Mouse (Mus musculus) kidney, postnatal 0 days (tissue): ENCODE measurements at regions not wholly inside any gene's neighbourhood (a gene's known extent, or its start where the extent isn't known, plus 50 kb on each side); places are given as distances from the start of the nearest gene placed in this dataset.
A peak's percentile ranks its signal among the peaks of the same experiment; 100 is the strongest.

Source experiments
- ATAC-seq: fragments of 200-750 bp; cut with Nextera tagmentation; replicated peaks from 2 replicates; pipeline ENCODE4 v1.8.0; 2017; ENCODE audit warnings: low read depth, moderate number of reproducible peaks, moderate TSS enrichment, moderate library complexity; ENCODE audit not compliant: low FRiP score
- DNase-seq: peaks from one replicate; pipeline ENCODE4 v3.0.0-alpha.2; 2016; ENCODE audit warnings: low spot score
- H3K27ac ChIP-seq: fragments of 300-500 bp; sonication (generic); 2 replicates; pipeline ENCODE4 v1.5.1; 2014; ENCODE audit warnings: mild to moderate bottlenecking
- H3K27me3 ChIP-seq: fragments of 300-500 bp; sonication (generic); 2 replicates; pipeline ENCODE4 v1.6.1; 2014; ENCODE audit warnings: low read length, mixed read lengths; ENCODE audit not compliant: insufficient read depth
- H3K36me3 ChIP-seq: fragments of 300-500 bp; sonication (generic); 2 replicates; pipeline ENCODE4 v1.6.1; 2014; ENCODE audit warnings: low read length, mixed read lengths; ENCODE audit not compliant: insufficient read depth
- H3K4me1 ChIP-seq: fragments of 300-500 bp; sonication (generic); replicated peaks from 2 replicates; pipeline ENCODE4 v1.6.1; 2014; ENCODE audit warnings: antibody characterized with exemption, low read length, mixed read lengths; ENCODE audit not compliant: insufficient read depth
- H3K4me2 ChIP-seq: fragments of 300-500 bp; sonication (generic); 2 replicates; pipeline ENCODE4 v1.6.1; 2014; ENCODE audit warnings: mild to moderate bottlenecking, low read length, moderate library complexity, mixed read lengths
- H3K4me3 ChIP-seq: fragments of 300-500 bp; sonication (generic); replicated peaks from 2 replicates; pipeline ENCODE4 v1.5.1; 2014; ENCODE audit warnings: low read depth, low read length
- H3K9ac ChIP-seq: fragments of 300-500 bp; sonication (generic); 2 replicates; pipeline ENCODE4 v1.6.1; 2014; ENCODE audit warnings: low read depth, low read length
- H3K9me3 ChIP-seq: fragments of 300-500 bp; sonication (generic); replicated peaks from 2 replicates; pipeline ENCODE4 v1.6.1; 2016; ENCODE audit warnings: low read length, inconsistent platforms, mixed read lengths
- CTCF ChIP-seq: IDR thresholded peaks from 2 replicates; pipeline ENCODE4 v1.5.1; 2016; ENCODE audit warnings: antibody characterized with exemption, low read depth, mild to moderate bottlenecking, moderate library complexity
- WGBS: fragments of 180-500 bp; shearing (Covaris S2); extraction: QIAGEN DNeasy Blood & Tissue Kit; methylation state at CpG from one replicate; pipeline ENCODE4 v1.1.7; 2014; 5-methylcytosine and 5-hydroxymethylcytosine counted together

DNA sequence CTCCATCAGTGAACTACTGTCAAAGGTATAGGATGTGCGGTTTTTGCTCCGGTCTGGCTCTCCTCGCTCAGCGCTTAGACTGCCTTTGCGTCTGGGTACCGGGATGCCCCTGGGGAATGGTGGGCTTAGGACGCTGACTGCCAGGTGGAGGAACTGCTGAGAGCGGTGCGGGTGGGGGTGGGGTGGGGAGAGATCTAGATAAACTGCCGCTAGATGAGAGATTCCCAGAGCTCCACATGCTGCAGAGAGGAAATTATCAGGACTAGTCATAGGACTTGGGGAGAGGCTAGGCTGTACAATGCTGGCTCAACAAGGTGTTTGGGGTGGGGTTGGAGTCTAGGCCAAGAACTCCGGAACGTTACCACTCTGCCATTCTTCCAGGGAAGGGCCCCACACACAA, 539.5 kb upstream of the Lrrc6 start:
- 0 out of 2 replicates have a peak overlapping the region, but pooled peaks have one; percentile 76 for H3K27ac ChIP-seq
- no peaks in the 10 kb centered on the region for H3K36me3 ChIP-seq
- H3K27me3 ChIP-seq = no peaks in the 10 kb centered on the region
- H3K9me3 ChIP-seq = no peaks in the 10 kb centered on the region
- no peak overlapping the region for H3K9ac ChIP-seq
- ATAC-seq (no peak), DNase-seq (no peak)
- peak overlapping the region; percentile 73 for H3K4me2 ChIP-seq
- TF ChIP-seq CTCF = no peak
- 43% methylated on average over 12 of the region's 12 CpGs for WGBS
- peak overlapping the region; percentile 47; the same call in 1 of the 2 replicates for H3K4me3 ChIP-seq
- H3K4me1 ChIP-seq = peaks cover 9% of the 10 kb centered on the region; the same call in 1 of the 2 replicates

DNA sequence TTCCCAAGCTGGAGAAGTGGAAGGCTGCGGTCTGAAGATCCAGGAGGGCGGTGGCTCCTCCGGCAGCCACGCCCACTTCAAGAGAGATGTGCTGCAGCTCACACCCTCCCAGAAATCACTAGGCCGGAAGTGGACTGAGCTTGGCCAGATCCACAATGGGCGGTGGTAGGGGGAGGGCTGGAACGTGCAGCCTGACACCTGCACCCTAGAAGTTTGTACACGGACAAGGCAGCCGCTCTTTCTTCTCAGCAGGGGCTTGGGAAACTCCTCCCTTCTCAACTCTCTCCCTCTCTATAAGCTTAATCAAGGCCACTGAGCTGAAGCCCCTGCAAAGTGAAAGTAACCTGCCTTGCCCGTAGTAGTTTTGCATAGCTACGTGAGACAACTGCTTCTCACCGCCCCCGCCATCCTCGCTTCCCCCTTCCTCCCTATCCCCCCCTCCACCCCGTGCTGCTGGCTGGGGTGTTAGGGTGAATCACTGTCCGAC, 538.8 kb upstream of the Lrrc6 start:
- ATAC-seq = peak; percentile 95
- Histone ChIP-seq H3K36me3 (no peaks in the 10 kb centered on the region), H3K9ac (peak overlapping the region; percentile 64), H3K27ac (peak overlapping the region; percentile 76), H3K9me3 (no peaks in the 10 kb centered on the region), H3K27me3 (no peaks in the 10 kb centered on the region), H3K4me3 (peak overlapping the region; percentile 47), H3K4me1 (peaks cover 9% of the 10 kb centered on the region; the same call in 1 of the 2 replicates), H3K4me2 (peak overlapping the region; percentile 73)
- DNase-seq = peak; percentile 94
- no peak for TF ChIP-seq CTCF
- 1% methylated on average over 16 of the region's 16 CpGs for WGBS

DNA sequence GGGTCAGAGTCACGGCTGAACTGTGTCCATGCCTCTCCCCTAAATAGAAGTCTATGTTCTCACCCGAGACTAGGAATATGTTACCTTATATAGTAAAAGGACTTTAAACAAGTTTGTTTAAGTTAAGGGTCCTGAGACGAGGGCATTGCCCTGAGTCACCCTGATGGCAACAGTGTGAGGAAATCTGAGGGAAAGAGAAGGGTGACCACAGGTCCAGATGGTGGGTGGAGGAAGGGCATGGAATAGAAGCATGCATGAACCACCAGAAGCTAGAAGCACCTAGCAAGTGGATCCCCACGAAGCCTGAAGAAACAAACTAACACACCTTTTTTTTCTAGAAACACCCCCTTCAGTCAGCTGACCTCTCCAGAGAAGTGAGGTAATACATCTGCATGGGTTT, 536.9 kb upstream of the Lrrc6 start:
- Histone ChIP-seq H3K4me2 (no peak overlapping the region), H3K27ac (no peak overlapping the region), H3K36me3 (no peaks in the 10 kb centered on the region), H3K9ac (no peak overlapping the region), H3K27me3 (no peaks in the 10 kb centered on the region), H3K4me1 (peaks cover 9% of the 10 kb centered on the region; the same call in 1 of the 2 replicates), H3K9me3 (no peaks in the 10 kb centered on the region), H3K4me3 (no peak overlapping the region)
- no peak for TF ChIP-seq CTCF
- 72% methylated on average over 4 of the region's 4 CpGs for WGBS
- DNase-seq (no peak), ATAC-seq (no peak)

DNA sequence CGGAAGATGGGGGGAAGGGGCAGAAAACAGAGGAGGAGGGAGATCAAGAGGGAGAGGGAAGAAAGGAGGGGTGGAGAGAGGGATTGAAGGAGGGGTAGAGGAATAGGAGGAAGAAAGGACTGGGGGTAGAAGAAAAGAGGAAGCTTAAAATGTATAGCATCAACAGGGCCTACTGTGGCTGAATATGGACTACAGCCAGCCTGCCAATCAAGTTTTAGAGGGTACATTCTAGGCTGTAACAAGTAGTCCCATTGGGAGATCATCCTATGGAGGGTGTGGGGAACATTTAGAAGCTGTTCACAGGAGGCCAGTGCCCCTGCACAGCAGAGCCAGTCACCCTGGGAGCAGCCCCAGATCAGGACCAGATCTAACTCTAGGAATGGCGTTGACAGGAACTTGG, 535.6 kb upstream of the Lrrc6 start:
- WGBS = 64% methylated on average over 2 of the region's 2 CpGs
- DNase-seq = no peak
- no peak overlapping the region for H3K4me2 ChIP-seq
- no peaks in the 10 kb centered on the region for H3K36me3 ChIP-seq
- H3K27ac ChIP-seq = no peak overlapping the region
- no peak for ATAC-seq
- peaks cover 9% of the 10 kb centered on the region; the same call in 1 of the 2 replicates for H3K4me1 ChIP-seq
- H3K4me3 ChIP-seq = no peak overlapping the region
- no peaks in the 10 kb centered on the region for H3K27me3 ChIP-seq
- no peak for TF ChIP-seq CTCF
- no peaks in the 10 kb centered on the region for H3K9me3 ChIP-seq
- H3K9ac ChIP-seq = no peak overlapping the region

DNA sequence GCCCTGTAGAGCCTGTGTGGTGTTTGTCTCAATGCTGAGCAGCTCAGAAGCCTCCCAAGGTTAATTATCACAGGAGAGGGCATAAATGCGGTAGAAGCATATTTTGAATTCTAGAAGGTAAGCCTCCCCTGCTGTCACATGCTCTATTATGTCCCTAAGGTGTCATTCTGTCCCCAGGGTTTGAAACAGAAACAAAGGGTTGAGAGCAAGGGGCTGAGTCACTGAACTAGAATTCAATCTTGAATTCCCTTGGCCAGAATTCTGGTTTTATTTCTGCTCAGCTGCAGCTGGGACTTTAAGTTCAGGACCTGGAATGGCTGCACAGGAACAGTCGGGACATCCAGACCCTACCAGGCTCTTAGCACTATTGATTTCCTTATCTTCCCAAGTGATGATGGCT, 533.2 kb upstream of the Lrrc6 start:
- TF ChIP-seq CTCF = no peak
- Histone ChIP-seq H3K36me3 (no peaks in the 10 kb centered on the region), H3K4me3 (no peak overlapping the region), H3K4me1 (no peaks in the 10 kb centered on the region), H3K27ac (no peak overlapping the region), H3K27me3 (no peaks in the 10 kb centered on the region), H3K4me2 (no peak overlapping the region), H3K9ac (no peak overlapping the region), H3K9me3 (no peaks in the 10 kb centered on the region)
- ATAC-seq (no peak), DNase-seq (no peak)
- 71% methylated on average over 2 of the region's 2 CpGs for whole genome bisulfite sequencing

DNA sequence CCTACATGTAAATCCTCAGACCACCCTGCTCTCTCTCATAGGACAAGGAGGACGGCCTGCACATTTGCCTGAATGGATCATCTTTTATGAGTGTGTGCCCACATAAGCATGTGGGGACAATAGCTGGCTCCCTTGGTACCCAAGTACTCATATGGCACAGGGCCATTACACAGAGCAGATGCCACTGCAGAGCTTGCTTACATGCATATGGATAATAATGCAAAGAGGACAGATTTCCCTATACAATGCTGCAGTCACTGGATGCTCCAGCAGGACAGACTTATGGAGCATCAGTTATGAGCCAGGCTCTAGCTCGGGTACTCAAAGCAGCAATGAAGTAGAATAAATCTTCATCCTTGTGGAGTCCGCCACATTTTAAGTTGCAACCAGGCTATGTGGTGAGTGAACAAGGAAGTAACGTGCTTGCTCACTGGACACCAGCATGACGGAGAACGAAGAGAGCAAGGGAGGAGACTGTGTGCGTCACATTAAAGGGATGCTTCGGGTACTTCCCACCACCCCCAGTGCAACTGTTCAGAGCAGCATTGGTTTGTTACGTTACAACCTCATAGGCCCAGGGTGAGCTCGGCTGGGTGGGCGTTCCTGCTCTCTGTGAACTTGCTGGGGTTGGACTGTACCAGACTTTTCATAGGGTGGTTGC, 531.3 kb upstream of the Lrrc6 start:
- no peak for DNase-seq
- Histone ChIP-seq H3K9ac (no peak overlapping the region), H3K4me1 (no peaks in the 10 kb centered on the region), H3K27ac (no peak overlapping the region), H3K9me3 (no peaks in the 10 kb centered on the region), H3K4me3 (no peak overlapping the region), H3K4me2 (no peak overlapping the region), H3K36me3 (no peaks in the 10 kb centered on the region), H3K27me3 (no peaks in the 10 kb centered on the region)
- no peak for ATAC-seq
- 87% methylated on average over 11 of the region's 11 CpGs for WGBS
- no peak for TF ChIP-seq CTCF

DNA sequence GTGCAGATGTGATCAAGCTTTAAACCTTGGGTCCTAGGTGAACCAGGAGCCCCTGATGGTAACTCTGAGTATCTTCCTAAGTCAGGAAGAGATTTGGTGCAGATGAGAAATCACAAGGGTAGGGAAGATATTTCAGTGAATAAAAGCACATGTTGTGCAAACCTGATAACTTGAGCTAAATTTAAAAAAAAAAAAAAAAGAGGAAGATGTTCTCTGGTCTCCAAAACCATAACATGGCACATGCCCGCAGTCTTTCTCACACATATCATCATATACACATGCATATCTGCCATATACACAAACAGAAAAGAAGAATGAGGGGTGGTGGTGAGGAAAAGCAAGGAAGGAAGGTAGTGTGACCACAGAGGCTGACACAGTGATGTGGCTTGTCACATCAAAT, 530.3 kb upstream of the Lrrc6 start:
- DNase-seq (no peak), ATAC-seq (no peak)
- TF ChIP-seq CTCF = no peak
- no peaks in the 10 kb centered on the region for H3K36me3 ChIP-seq
- 90% methylated on average over 1 of the region's 1 CpGs for WGBS
- H3K4me1 ChIP-seq = no peaks in the 10 kb centered on the region
- no peak overlapping the region for H3K9ac ChIP-seq
- no peak overlapping the region for H3K4me2 ChIP-seq
- no peaks in the 10 kb centered on the region for H3K9me3 ChIP-seq
- H3K4me3 ChIP-seq = no peak overlapping the region
- no peaks in the 10 kb centered on the region for H3K27me3 ChIP-seq
- H3K27ac ChIP-seq = no peak overlapping the region
